Mouse (Mus musculus): ENCODE results near the gene Grb14.

DNA sequence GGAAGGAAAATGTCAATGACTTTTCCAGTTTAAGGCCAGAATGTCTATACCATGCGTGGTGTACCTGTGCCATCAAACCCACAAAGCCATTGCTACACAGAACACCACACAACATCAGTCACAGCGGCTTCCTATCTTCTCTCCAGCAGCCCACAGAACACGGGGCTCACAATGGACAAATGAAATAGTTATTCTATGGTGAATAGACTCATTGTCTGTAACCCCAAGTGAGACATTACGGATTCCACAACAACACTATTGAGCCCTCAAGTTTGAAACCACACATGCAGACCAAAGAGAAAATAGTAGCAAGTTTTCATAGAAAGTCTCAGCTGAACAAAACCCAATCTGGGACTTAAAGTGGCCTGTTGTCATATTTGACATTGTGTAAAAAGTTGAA lies 62.6 kb downstream of the Grb14 start:
- TF ChIP-seq MAFK (IDR thresholded peaks at IDR 0.05; ENCODE audit: insufficient read depth, low read depth, low read length) (no peak), ZC3H11A (IDR thresholded peaks at IDR 0.05; ENCODE audit: borderline replicate concordance, low read depth, low read length) (no peak), CHD2 (IDR thresholded peaks at IDR 0.05; ENCODE audit: low read depth, low read length) (no peak)

Measured in ES-E14 (cell line).